Mouse (Mus musculus) natural killer cell, adult 2 months (primary cell): Measurements from ENCODE around the gene Zbtb16.

Experiments used
- DNase-seq, 2 experiments: peaks; one replicate each; pipeline ENCODE4 v3.0.0; 2022; ENCODE audit warnings: low spot score in 2 of 2

Gene Zbtb16

GRCm38 (mm10) chr9:48744916-48745315, 91.1 kb downstream of the Zbtb16 start:
- no peak for DNase-seq

GRCm38 (mm10) chr9:48744451-48744850, 91.6 kb downstream of the Zbtb16 start:
- DNase-seq: no peak

GRCm38 (mm10) chr9:48743338-48744285, 92.4 kb downstream of the Zbtb16 start:
- DNase-seq: no peak

DNA sequence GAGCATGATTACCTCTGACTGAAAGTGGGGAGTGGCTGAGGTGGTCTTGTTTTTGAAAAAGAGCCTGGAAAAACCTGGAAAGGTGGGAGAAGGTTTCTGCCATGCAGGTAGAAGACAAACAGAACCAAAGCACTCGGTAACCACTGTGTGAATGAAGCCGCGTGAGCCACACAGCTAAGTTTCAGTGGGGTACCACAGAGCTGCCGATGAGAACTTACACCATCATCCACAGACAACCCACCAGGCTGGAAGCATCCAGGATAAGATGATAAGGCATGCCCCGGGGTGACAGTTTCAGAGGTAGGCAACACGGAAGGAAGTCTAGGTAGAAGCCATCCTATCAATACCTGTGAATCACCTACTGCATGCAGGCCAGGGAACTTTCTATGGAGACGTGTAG, 93.9 kb downstream of the Zbtb16 start:
- no peak for DNase-seq

DNA sequence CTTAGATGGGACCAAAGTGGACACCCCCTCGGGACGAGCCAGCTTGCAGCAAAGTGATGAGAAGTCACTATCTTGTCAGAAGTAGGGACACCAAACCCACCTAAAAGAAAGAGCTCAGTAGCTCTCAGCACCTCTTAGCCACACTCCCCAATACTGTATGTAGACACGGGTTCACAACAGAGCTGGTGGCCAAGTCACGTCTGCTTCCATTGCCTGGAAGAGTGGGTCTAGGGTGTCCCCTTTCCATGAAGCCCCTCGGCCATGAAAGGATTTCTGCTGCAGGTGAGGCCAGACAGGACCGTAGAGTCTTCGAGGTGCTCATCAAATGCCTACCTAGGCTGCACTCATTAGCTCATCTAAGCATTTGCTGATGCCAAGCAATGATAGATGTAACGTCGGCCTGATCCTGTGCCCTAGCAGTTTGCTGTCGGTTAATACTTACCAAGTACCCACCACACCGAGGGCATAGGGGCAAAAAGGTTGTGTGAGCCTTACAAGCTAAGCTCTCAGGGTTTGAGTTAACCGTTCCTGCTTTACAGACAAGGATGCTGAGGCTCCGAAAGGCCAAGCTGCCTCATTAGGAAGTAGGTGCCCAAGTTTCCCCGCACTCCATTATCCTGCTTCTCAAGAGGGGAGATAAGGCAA, 94.5 kb downstream of the Zbtb16 start:
- DNase-seq: no peak

GRCm38 (mm10) chr9:48740732-48741255, 95.2 kb downstream of the Zbtb16 start:
- no peak for DNase-seq

DNA sequence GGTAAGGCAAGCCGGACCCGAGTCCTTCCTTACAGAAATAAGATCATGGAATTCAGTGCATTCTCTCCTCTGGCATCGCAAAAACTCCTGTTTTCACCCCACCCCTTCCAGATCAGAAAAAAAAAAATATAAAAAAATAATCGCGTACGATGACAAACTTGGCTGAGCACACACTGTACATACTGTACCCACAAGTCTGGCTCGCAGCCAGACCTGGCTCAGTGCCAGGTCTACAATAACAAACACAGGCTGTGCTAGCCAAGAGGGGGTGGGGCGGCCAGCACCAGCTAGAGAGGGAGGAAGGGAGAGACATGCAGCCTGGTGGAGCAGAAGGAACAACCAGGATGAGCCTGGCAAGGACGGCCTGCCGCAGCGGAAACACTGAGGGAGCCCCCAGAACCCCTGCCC, 95.9 kb downstream of the Zbtb16 start:
- DNase-seq: peak; percentile 65

GRCm38 (mm10) chr9:48738795-48739476, 97.1 kb downstream of the Zbtb16 start:
- DNase-seq: no peak

DNA sequence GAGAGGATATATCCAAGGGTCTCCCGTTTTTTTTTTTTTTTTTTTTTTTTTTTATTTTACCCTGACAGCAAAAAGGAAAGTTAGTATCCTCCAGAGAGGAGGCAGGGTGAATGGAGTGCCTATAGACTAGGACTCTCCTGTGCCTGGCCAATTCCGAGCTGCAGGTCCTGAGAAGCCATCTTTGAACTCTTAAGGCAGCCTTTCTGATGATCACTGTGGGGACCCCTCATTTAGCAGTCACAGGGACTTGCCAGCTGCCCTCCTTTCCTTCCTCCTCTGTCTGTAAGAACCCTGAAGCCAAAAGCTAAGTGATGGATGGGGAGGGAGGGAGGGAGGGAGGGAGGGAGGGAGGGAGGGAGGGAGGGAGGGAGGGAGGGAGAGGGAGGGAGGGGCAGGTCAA, 98.1 kb downstream of the Zbtb16 start:
- DNase-seq: no peak

GRCm38 (mm10) chr9:48737210-48737850, 98.7 kb downstream of the Zbtb16 start:
- no peak for DNase-seq

GRCm38 (mm10) chr9:48736361-48737209, 99.4 kb downstream of the Zbtb16 start:
- no peak for DNase-seq

DNA sequence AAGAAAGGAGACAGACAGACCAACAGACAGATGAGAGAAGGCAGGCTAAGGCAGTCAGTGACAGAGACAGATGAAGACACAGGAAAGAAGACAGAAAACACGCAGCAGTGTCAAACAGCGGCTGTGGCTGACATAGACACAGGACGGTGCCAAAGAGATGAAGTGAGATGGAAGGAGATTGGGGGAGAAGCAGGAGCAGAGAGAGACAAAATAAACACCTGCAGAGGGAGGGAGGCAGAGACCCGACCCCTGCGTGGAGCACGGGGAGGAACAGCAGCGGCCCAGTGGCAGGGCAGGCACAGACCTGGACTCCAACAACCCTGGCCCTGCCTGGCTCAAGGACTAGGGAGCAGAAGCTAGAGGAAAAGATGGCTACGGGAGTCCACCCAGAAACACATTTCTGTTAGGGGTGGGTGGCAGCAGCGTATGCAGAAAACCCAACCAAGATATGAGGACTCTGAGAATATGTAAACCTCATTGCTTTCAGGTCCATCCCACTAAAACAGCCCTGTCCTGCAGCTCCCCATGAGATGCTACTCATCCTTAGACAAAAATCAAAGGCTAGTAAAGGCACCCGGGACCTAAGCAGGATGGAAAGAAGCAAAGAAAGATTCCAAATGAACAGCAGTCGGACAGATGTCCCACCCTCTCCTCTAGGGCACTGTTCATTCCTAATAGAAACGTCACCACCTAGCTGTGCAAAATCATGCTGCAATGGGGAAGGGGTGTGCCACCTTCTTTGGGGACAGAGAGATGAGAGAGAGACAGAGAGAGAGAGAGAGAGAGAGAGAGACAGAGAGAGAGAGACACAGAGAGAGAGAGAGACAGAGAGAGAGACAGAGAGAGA, 100.3 kb downstream of the Zbtb16 start:
- no peak for DNase-seq

GRCm38 (mm10) chr9:48734725-48735465, 101.1 kb downstream of the Zbtb16 start:
- DNase-seq: no peak

DNA sequence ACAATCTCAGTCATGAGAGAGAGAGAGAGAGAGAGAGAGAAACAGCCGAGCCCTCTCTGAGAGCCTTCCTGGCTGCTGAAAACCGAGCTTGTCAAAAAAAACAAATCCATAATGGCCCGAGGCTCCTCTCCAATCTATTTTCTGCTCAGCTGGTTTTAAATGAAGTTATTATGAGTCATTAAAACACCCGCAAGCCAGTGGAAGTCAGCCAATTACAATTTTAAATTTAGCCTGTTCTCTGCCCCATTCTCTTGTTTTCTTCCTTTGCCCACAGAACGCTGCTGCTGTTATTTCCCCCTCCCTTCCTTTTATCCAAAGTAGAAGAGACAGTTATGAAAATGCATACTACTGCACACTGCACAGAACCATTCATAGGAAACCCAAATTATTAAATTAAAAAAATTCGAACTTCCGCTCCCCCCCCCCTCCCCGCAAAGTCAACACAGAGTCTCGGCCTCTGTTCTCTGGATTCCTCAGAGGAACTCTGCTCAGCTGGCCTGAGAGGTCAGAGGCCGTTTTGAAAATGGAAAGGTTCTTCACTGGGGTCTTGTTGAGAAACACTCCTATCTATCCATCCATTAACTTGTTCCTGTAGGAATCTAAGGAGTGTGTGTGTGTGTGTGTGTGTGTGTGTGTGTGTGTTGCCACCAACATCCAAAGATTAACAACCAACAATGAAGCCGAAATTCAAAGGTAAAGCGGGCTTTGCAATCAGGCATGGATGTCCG, 102.0 kb downstream of the Zbtb16 start:
- no peak for DNase-seq

- no peak for DNase-seq
These were observed 102.9 kb downstream of the Zbtb16 start for GRCm38 (mm10) chr9:48733083-48733482.

DNA sequence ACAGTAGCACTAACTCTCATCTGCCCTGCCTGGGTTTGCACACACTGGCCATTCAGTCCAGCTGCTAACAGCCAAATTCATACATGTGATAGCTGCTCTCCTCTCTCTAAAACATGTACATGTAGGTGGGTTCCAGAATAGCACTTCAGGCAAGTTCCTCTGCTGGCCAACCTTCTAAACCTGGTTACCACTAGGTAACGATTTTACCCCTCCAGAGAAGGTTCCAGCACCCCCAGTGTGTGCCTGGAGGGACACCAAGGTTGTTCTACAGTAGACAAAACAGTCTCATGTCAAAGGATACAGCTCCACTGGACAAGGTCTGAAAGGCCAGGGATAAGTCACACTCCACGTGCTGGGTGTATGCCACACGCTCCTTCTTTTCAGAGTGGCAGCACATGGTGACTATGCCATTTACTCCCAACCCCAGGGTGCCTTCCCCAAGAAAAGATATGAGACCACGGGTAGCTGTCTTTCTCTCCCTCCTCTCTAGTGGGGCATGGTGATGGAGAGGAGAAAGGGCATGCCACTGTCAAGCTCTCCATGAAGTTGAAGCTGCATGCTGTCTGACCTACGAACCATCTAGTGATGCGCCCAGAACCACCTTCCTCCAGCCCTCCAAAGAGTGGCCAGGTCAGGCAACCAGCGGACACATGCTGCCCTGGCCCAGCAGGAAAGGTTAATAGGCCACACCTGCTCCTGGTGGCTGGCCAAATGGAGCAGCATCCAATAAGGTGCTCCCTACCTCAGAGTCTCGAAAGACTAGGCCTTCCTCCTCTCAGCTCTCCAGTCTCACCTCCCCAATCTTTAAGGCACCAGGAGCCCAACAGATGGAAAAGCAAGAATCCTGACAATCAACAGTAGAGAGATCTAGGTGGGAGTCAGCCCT, 104.1 kb downstream of the Zbtb16 start:
- DNase-seq: no peak

- no peak for DNase-seq
These were observed 105.5 kb downstream of the Zbtb16 start for GRCm38 (mm10) chr9:48730446-48730979.
